17 mouse cellular contexts compared by ENCODE assay signal in the genomic region with DNA sequence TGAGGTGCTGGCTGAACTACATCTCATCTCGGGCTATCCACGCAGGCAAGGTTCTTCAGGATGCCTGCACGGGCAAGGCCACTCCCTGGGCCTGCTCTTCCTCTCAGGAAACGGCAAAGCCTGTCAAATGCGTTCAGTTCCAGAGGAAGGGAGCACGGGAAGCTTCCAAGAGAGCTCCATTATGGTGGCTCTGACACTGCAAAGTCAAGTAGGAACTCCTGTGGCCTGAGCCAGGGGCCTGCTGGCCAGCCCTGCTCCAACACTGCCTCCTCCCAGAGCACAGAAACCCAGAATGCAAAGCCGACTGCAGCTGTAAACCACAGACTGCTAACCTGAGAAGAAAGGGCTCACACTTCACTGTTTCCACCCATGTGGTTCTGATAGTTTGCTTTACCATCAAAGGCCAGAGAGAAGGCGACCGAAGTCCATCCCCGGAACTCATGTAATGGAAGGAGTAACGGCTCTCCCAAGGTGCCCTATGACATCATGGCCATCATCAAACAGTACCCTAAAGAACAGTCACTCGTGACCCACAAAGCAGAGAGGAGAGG. TPM values are rescaled to one million over a fixed set of nuclear protein-coding genes. Genes with fewer than 3 reads are reported as not detected.
DNase-seq lines count a peak whose midpoint lies in the region; ATAC-seq and TF ChIP-seq lines count a peak whose summit lies in the region.
"Had no signal": no experiment of that assay in that cellular context is flagged by ENCODE, and none has a peak within 500 bp of the region (broad histone marks: within the 10 kb centered on the region; RNA-seq: fewer than 3 reads in every experiment).

No protein-coding gene starts in this region.

- in situ Hi-C loops in CH12.LX (cut with MboI; ENCODE audit: low pct_ligation_motif_present, low pct_unique_long_range_greater_than_20kb, low sequenced_read_pairs), result no loop called here

- no peak overlapping the region for H3K9ac ChIP-seq in heart, embryonic 15.5 days
- no peak overlapping the region for H3K9ac ChIP-seq in CH12.LX (ENCODE audit: insufficient read depth, low read depth)
- H3K9ac ChIP-seq in liver, embryonic 11.5 days (ENCODE audit: low read depth, low read length), result peak overlapping the region; percentile 27; the same call in 1 of the 2 replicates
- H3K9ac ChIP-seq in stomach, embryonic 16.5 days (ENCODE audit: low read length), result 0 out of 2 replicates have a peak overlapping the region, but pooled peaks have one; percentile 33
- H3K9ac ChIP-seq: embryonic facial prominence, embryonic 13.5 days; hindbrain, embryonic 15.5 days; neural tube, embryonic 12.5 days had no signal

- no peak overlapping the region for H3K4me3 ChIP-seq in heart, embryonic 15.5 days
- H3K4me3 ChIP-seq in CH12.LX (replicated peaks in 1 of 3; ENCODE audit: low read depth in 2 of 3, low read length in 2 of 3, poor library complexity in 1 of 3), result peak overlapping the region in 1 of 3 experiments; percentile 7
- H3K4me3 ChIP-seq in liver, embryonic 11.5 days (ENCODE audit: low read depth, low read length), result no peak overlapping the region
- no peak overlapping the region for H3K4me3 ChIP-seq in stomach, embryonic 16.5 days (replicated peaks; ENCODE audit: low read length)
- H3K4me3 ChIP-seq: embryonic facial prominence, embryonic 13.5 days; hindbrain, embryonic 15.5 days; midbrain, embryonic 10.5 days; neural tube, embryonic 12.5 days had no signal

- peak overlapping the region; percentile 52; the same call in 1 of the 2 replicates for H3K27ac ChIP-seq in heart, embryonic 15.5 days
- no peak overlapping the region for H3K27ac ChIP-seq in CH12.LX (ENCODE audit: insufficient read depth, low read depth)
- peak overlapping the region; percentile 66 for H3K27ac ChIP-seq in liver, embryonic 11.5 days (ENCODE audit: low read depth, low read length)
- no peak overlapping the region for H3K27ac ChIP-seq in stomach, embryonic 16.5 days (ENCODE audit: low read length)
- H3K27ac ChIP-seq: embryonic facial prominence, embryonic 13.5 days; hindbrain, embryonic 15.5 days; midbrain, embryonic 10.5 days; neural tube, embryonic 12.5 days had no signal

- no peaks in the 10 kb centered on the region for H3K9me3 ChIP-seq in heart, embryonic 15.5 days (replicated peaks)
- no peaks in the 10 kb centered on the region for H3K9me3 ChIP-seq in CH12.LX (replicated peaks; ENCODE audit: low read length)
- H3K9me3 ChIP-seq in liver, embryonic 11.5 days (ENCODE audit: control insufficient read depth, low read length), result no peaks in the 10 kb centered on the region
- no peaks in the 10 kb centered on the region for H3K9me3 ChIP-seq in stomach, embryonic 16.5 days (replicated peaks; ENCODE audit: control insufficient read depth, low read length)
- H3K9me3 ChIP-seq: embryonic facial prominence, embryonic 13.5 days; hindbrain, embryonic 15.5 days; midbrain, embryonic 10.5 days; neural tube, embryonic 12.5 days had no signal

- DNase-seq in heart, postnatal 4 days, result no peak
- DNase-seq in CH12.LX (ENCODE audit: extremely low read depth), result no peak
- DNase-seq in liver, embryonic 11.5 days (ENCODE audit: low spot score), result no peak
- DNase-seq in adrenal gland, postnatal 25 days, result no peak
- no peak for DNase-seq in adrenal gland, adult 18-20 months (ENCODE audit: low spot score in 2 of 2)
- no peak for DNase-seq in layer of hippocampus, adult 8-10 months (ENCODE audit: low spot score in 2 of 2)
- DNase-seq: cerebellum, postnatal 25 days; gastrocnemius, postnatal 14 days; kidney, postnatal 36 days; lung, adult 2 months had no signal

- H3K4me1 ChIP-seq in heart, embryonic 15.5 days (replicated peaks), result peaks cover 44% of the 10 kb centered on the region
- peaks cover 15 to 40% of the 10 kb centered on the region in 2 experiments for H3K4me1 ChIP-seq in CH12.LX (ENCODE audit: control insufficient read depth in 1 of 2, insufficient read depth in 2 of 2)
- H3K4me1 ChIP-seq in liver, embryonic 11.5 days (replicated peaks; ENCODE audit: control insufficient read depth, insufficient read depth, low read length), result peaks cover 70% of the 10 kb centered on the region
- H3K4me1 ChIP-seq in stomach, embryonic 16.5 days (ENCODE audit: control insufficient read depth, insufficient read depth, low read length), result peaks cover 42% of the 10 kb centered on the region
- H3K4me1 ChIP-seq: neural tube, embryonic 12.5 days had no signal

- no peak for TF ChIP-seq CTCF in CH12.LX (conservative IDR thresholded peaks at IDR 0.05 in 1 of 2, IDR thresholded peaks at IDR 0.05 in 1 of 2; ENCODE audit: low read depth in 2 of 2, low read length in 2 of 2)

- WGBS in heart, embryonic 15.5 days, result 72% methylated on average over 12 of the region's 12 CpGs
- WGBS in liver, embryonic 11.5 days, result 78% methylated on average over 12 of the region's 12 CpGs
- 84% methylated on average over 12 of the region's 12 CpGs for WGBS in stomach, embryonic 16.5 days

- dilution Hi-C loops in CH12.LX (cut with MboI; ENCODE audit: extremely low pct_ligation_motif_present, extremely low pct_unique_long_range_greater_than_20kb, low sequenced_read_pairs), result no loop called here

- H3K27me3 ChIP-seq in heart, embryonic 15.5 days, result no peaks in the 10 kb centered on the region
- no peaks in the 10 kb centered on the region for H3K27me3 ChIP-seq in CH12.LX (replicated peaks)
- no peaks in the 10 kb centered on the region for H3K27me3 ChIP-seq in liver, embryonic 11.5 days (replicated peaks; ENCODE audit: control insufficient read depth, insufficient read depth, low read length)
- no peaks in the 10 kb centered on the region for H3K27me3 ChIP-seq in stomach, embryonic 16.5 days (ENCODE audit: control insufficient read depth, insufficient read depth, low read length)
- H3K27me3 ChIP-seq: embryonic facial prominence, embryonic 13.5 days; hindbrain, embryonic 15.5 days; neural tube, embryonic 12.5 days had no signal

- 0 out of 2 replicates have a peak, but pooled peaks have one; percentile 8 for ATAC-seq in heart, embryonic 15.5 days (replicated peaks; ENCODE audit: insufficient number of reproducible peaks, insufficient read depth, low FRiP score, low read depth)
- ATAC-seq in liver, embryonic 11.5 days (replicated peaks; ENCODE audit: low FRiP score), result no peak
- no peak; the same call in 1 of the 2 replicates for ATAC-seq in stomach, embryonic 16.5 days (ENCODE audit: insufficient read depth, low FRiP score)
- ATAC-seq: forebrain, embryonic 14.5 days had no signal

- H3K4me2 ChIP-seq in heart, embryonic 15.5 days, result no peak overlapping the region
- no peak overlapping the region for H3K4me2 ChIP-seq in CH12.LX (ENCODE audit: insufficient read depth, low read depth, poor library complexity, severe bottlenecking)
- H3K4me2 ChIP-seq in liver, embryonic 11.5 days, result no peak overlapping the region
- no peak overlapping the region for H3K4me2 ChIP-seq in stomach, embryonic 16.5 days (ENCODE audit: low read depth, low read length)
- H3K4me2 ChIP-seq: embryonic facial prominence, embryonic 13.5 days; hindbrain, embryonic 15.5 days; neural tube, embryonic 12.5 days had no signal

- TF ChIP-seq EP300 in CH12.LX (IDR thresholded peaks at IDR 0.05; ENCODE audit: low read length), result no peak

- no peak for TF ChIP-seq POLR2A in CH12.LX (IDR thresholded peaks at IDR 0.05; ENCODE audit: low read depth, low read length)

- TF ChIP-seq RAD21 in CH12.LX (IDR thresholded peaks at IDR 0.05; ENCODE audit: low read depth, low read length), result no peak

- H3K36me3 ChIP-seq in heart, embryonic 15.5 days, result no peaks in the 10 kb centered on the region
- no peaks in the 10 kb centered on the region for H3K36me3 ChIP-seq in CH12.LX (replicated peaks in 1 of 2; ENCODE audit: control insufficient read depth in 1 of 2, insufficient read depth in 1 of 2, low read length in 1 of 2)
- no peaks in the 10 kb centered on the region for H3K36me3 ChIP-seq in liver, embryonic 11.5 days (ENCODE audit: control insufficient read depth, insufficient read depth, low read length)
- H3K36me3 ChIP-seq in stomach, embryonic 16.5 days (ENCODE audit: control insufficient read depth, insufficient read depth, low read length), result no peaks in the 10 kb centered on the region
- H3K36me3 ChIP-seq: hindbrain, embryonic 15.5 days; neural tube, embryonic 12.5 days had no signal

- H3K79me2 ChIP-seq in CH12.LX (replicated peaks; ENCODE audit: control insufficient read depth, extremely low read depth, insufficient read depth, poor library complexity, severe bottlenecking), result no peaks in the 10 kb centered on the region

TF ChIP-seq in CH12.LX, 34 proteins besides CTCF, POLR2A, EP300 and RAD21:
- 0 out of 2 replicates have a peak, but pooled peaks have one; percentile 24 for TF ChIP-seq MXI1 (IDR thresholded peaks at IDR 0.05; ENCODE audit: low read depth, low read length)
- no peak for TF ChIP-seq CHD2 (IDR thresholded peaks at IDR 0.05; ENCODE audit: low read length)

RNA-seq across cellular contexts. Expression of a gene that starts 11.1 kb away (rescaled TPM):
- polyA plus RNA-seq in heart, embryonic 15.5 days (2015; fragmentation: Nextera tagmentation; extraction: Ambion mirVana), result 5.4 and 9.7 TPM in 2 replicates
- total RNA-seq in heart, postnatal 4 days (2021), result 10 to 100 TPM; 14.4 to 18.1 TPM
- total RNA-seq in CH12.LX (2012; rRNA removed) (0.97 and 1.3 TPM in 2 replicates), CH12.LX (2014; rRNA removed) (0.60 and 0.85 TPM in 2 replicates)
- polyA plus RNA-seq in CH12.LX (2012; ENCODE audit: insufficient read length, low read depth), result 0.76 and 0.80 TPM in 2 replicates
- polyA plus RNA-seq in liver, embryonic 11.5 days (2014; fragmentation: Nextera tagmentation; extraction: Ambion mirVana), result 13.2 and 14.2 TPM in 2 replicates
- polyA plus RNA-seq in stomach, embryonic 16.5 days (2015; fragmentation: Nextera tagmentation; extraction: Ambion mirVana), result 15.1 and 15.4 TPM in 2 replicates
- total RNA-seq in adrenal gland, postnatal 25 days (2021), result 30.5 and 44.4 TPM in 2 replicates
- 10 to 100 TPM; 21.8 to 23.2 TPM for total RNA-seq in adrenal gland, adult 18-20 months (2021)
- 10 to 100 TPM; 10.6 to 16.8 (median 14.6) TPM for total RNA-seq in layer of hippocampus, adult 8-10 months (2022)

Comparison
In these comparisons a context has a peak if more than half of its experiments do, and no peak if none do; other contexts are left out.
1. H3K27ac ChIP-seq: peak in heart, embryonic 15.5 days (single experiment) and liver, embryonic 11.5 days (single experiment); none in CH12.LX (single experiment) and stomach, embryonic 16.5 days (single experiment).
2. H3K9ac ChIP-seq: peak in liver, embryonic 11.5 days (single experiment) and stomach, embryonic 16.5 days (single experiment); none in heart, embryonic 15.5 days (single experiment) and CH12.LX (single experiment).
3. RNA of a gene that starts 11.1 kb away (total RNA-seq): 30.5 to 44.4 TPM in adrenal gland, postnatal 25 days, 21.8 to 23.2 TPM in adrenal gland, adult 18-20 months, 14.4 to 18.1 TPM in heart, postnatal 4 days and 10.6 to 16.8 TPM in layer of hippocampus, adult 8-10 months; 0.60 to 1.3 TPM in CH12.LX; every median in the first group is over 4 times any median in the second.